Comparison of ENCODE assay signal across 7 mouse cellular contexts in genomic region chr3:82357340-82357739, GRCm38 (mm10). TPM values are rescaled to one million over a fixed set of nuclear protein-coding genes. Genes with fewer than 3 reads are reported as not detected.
A peak's percentile ranks its signal among the peaks of the same experiment; 100 is the strongest.
DNase-seq lines count a peak whose midpoint lies in the region; ATAC-seq and TF ChIP-seq lines count a peak whose summit lies in the region.

No protein-coding gene starts in this region.

- no peaks in the 10 kb centered on the region for H3K36me3 ChIP-seq in lung, postnatal 0 days (ENCODE audit: insufficient read depth, low read length)
- peaks cover 14% of the 10 kb centered on the region; the same call in 1 of the 2 replicates for H3K36me3 ChIP-seq in forebrain, embryonic 14.5 days (ENCODE audit: control insufficient read depth, insufficient read depth, low read length)
- H3K36me3 ChIP-seq in limb, embryonic 14.5 days (ENCODE audit: control insufficient read depth, insufficient read depth, low read length) = no peaks in the 10 kb centered on the region; the same call in 1 of the 2 replicates
- H3K36me3 ChIP-seq in stomach, embryonic 14.5 days (ENCODE audit: control insufficient read depth, insufficient read depth, low read length) = no peaks in the 10 kb centered on the region

- no peaks in the 10 kb centered on the region for H3K27me3 ChIP-seq in lung, postnatal 0 days (replicated peaks; ENCODE audit: insufficient read depth, low read length)
- H3K27me3 ChIP-seq in forebrain, embryonic 14.5 days (replicated peaks; ENCODE audit: control insufficient read depth, insufficient read depth, low read length) = no peaks in the 10 kb centered on the region
- no peaks in the 10 kb centered on the region for H3K27me3 ChIP-seq in limb, embryonic 14.5 days (ENCODE audit: control insufficient read depth, insufficient read depth, low read length)
- no peaks in the 10 kb centered on the region for H3K27me3 ChIP-seq in stomach, embryonic 14.5 days (ENCODE audit: control insufficient read depth, insufficient read depth, low read length)

- no peak overlapping the region for H3K9ac ChIP-seq in lung, postnatal 0 days (replicated peaks; ENCODE audit: low read depth)
- peak overlapping the region; percentile 43 for H3K9ac ChIP-seq in forebrain, embryonic 14.5 days (ENCODE audit: low read length)
- H3K9ac ChIP-seq in limb, embryonic 14.5 days (ENCODE audit: low read depth, low read length, severe bottlenecking) = peak overlapping the region; percentile 17
- no peak overlapping the region; the same call in 1 of the 2 replicates for H3K9ac ChIP-seq in stomach, embryonic 14.5 days (replicated peaks; ENCODE audit: low read depth, low read length)

- H3K4me3 ChIP-seq in lung, postnatal 0 days (ENCODE audit: low read depth, low read length) = peak overlapping the region; percentile 43
- peak overlapping the region; percentile 77 for H3K4me3 ChIP-seq in forebrain, embryonic 14.5 days (ENCODE audit: low read depth, low read length)
- H3K4me3 ChIP-seq in limb, embryonic 14.5 days (replicated peaks; ENCODE audit: low read length) = peak overlapping the region; percentile 68
- H3K4me3 ChIP-seq in stomach, embryonic 14.5 days (ENCODE audit: low read depth, low read length) = peak overlapping the region; percentile 69

- ATAC-seq in lung, postnatal 0 days = no peak
- peak; percentile 29 for ATAC-seq in forebrain, embryonic 14.5 days
- ATAC-seq in limb, embryonic 14.5 days (ENCODE audit: low FRiP score, low read depth) = peak; percentile 1; the same call in 1 of the 2 replicates
- peak; percentile 3; the same call in 1 of the 2 replicates for ATAC-seq in stomach, embryonic 14.5 days (ENCODE audit: insufficient number of reproducible peaks, insufficient read depth, low FRiP score, low read depth)

- no peaks in the 10 kb centered on the region for H3K9me3 ChIP-seq in lung, postnatal 0 days (ENCODE audit: low read length)
- no peaks in the 10 kb centered on the region for H3K9me3 ChIP-seq in forebrain, embryonic 14.5 days (replicated peaks; ENCODE audit: control insufficient read depth, low read length)
- no peaks in the 10 kb centered on the region for H3K9me3 ChIP-seq in limb, embryonic 14.5 days (ENCODE audit: control insufficient read depth, low read length)
- no peaks in the 10 kb centered on the region for H3K9me3 ChIP-seq in stomach, embryonic 14.5 days (ENCODE audit: control insufficient read depth, low read depth, low read length)

- peak overlapping the region; percentile 83 for H3K4me2 ChIP-seq in lung, postnatal 0 days (replicated peaks; ENCODE audit: low read depth, low read length)
- peak overlapping the region; percentile 53 for H3K4me2 ChIP-seq in forebrain, embryonic 14.5 days (ENCODE audit: low read length)
- peak overlapping the region; percentile 80 for H3K4me2 ChIP-seq in limb, embryonic 14.5 days (replicated peaks; ENCODE audit: low read depth, low read length, severe bottlenecking)
- H3K4me2 ChIP-seq in stomach, embryonic 14.5 days (replicated peaks; ENCODE audit: low read depth, low read length) = peak overlapping the region; percentile 89

- no peak for DNase-seq in lung, postnatal 0 days (ENCODE audit: low spot score)
- DNase-seq in lung, postnatal 25 days (ENCODE audit: low spot score) = no peak
- DNase-seq in forebrain, embryonic 14.5 days (ENCODE audit: low spot score) = no peak
- DNase-seq in limb, embryonic 14.5 days (ENCODE audit: low spot score) = no peak
- no peak for DNase-seq in cerebellum, adult 18-20 months
- DNase-seq in frontal cortex, postnatal 36 days (ENCODE audit: low spot score in 2 of 2) = no peak

- H3K4me1 ChIP-seq in lung, postnatal 0 days (ENCODE audit: insufficient read depth, low read depth, low read length) = no peaks in the 10 kb centered on the region
- H3K4me1 ChIP-seq in forebrain, embryonic 14.5 days (ENCODE audit: control insufficient read depth, insufficient read depth, low read length) = no peaks in the 10 kb centered on the region
- H3K4me1 ChIP-seq in limb, embryonic 14.5 days (ENCODE audit: control insufficient read depth, insufficient read depth, low read length) = no peaks in the 10 kb centered on the region
- H3K4me1 ChIP-seq in stomach, embryonic 14.5 days (ENCODE audit: control insufficient read depth, insufficient read depth, low read length) = no peaks in the 10 kb centered on the region

- 4% methylated on average over 4 of the region's 5 CpGs for WGBS in lung, postnatal 0 days
- whole genome bisulfite sequencing in forebrain, embryonic 14.5 days = 4% methylated on average over 5 of the region's 5 CpGs
- WGBS in limb, embryonic 14.5 days = 8% methylated on average over 5 of the region's 5 CpGs
- 5% methylated on average over 5 of the region's 5 CpGs for WGBS in stomach, embryonic 14.5 days

- TF ChIP-seq POLR2A in limb, embryonic 14.5 days (IDR thresholded peaks at IDR 0.05; ENCODE audit: borderline replicate concordance, extremely low read depth, insufficient read depth, insufficient read length) = no peak

- TF ChIP-seq EP300 in lung, postnatal 0 days (IDR thresholded peaks at IDR 0.05) = no peak

- no peak overlapping the region for H3K27ac ChIP-seq in lung, postnatal 0 days (ENCODE audit: low read length)
- peak overlapping the region; percentile 78; the same call in 1 of the 2 replicates for H3K27ac ChIP-seq in forebrain, embryonic 14.5 days (ENCODE audit: low read depth, low read length)
- H3K27ac ChIP-seq in limb, embryonic 14.5 days (replicated peaks; ENCODE audit: low read depth, low read length) = 0 out of 2 replicates have a peak overlapping the region, but pooled peaks have one; percentile 22
- H3K27ac ChIP-seq in stomach, embryonic 14.5 days (ENCODE audit: low read length) = no peak overlapping the region

- no peak for TF ChIP-seq CTCF in lung, postnatal 0 days (IDR thresholded peaks at IDR 0.05)

RNA-seq across cellular contexts. Expression of gene Map9, which starts 0.5 kb away (rescaled TPM):
- 5.2 and 6.0 TPM in 2 replicates for polyA plus RNA-seq in lung, postnatal 0 days (2015; fragmentation: Nextera tagmentation; extraction: Ambion mirVana)
- 66.1 and 89.6 TPM in 2 replicates for polyA plus RNA-seq in forebrain, embryonic 14.5 days (2014; fragmentation: Nextera tagmentation; extraction: Ambion mirVana)
- 3.2 and 3.6 TPM in 2 replicates for polyA plus RNA-seq in limb, embryonic 14.5 days (2012; rRNA removed)
- polyA plus RNA-seq in limb, embryonic 14.5 days (2014; fragmentation: Nextera tagmentation; extraction: Ambion mirVana) = 7.6 and 9.1 TPM in 2 replicates
- polyA plus RNA-seq in stomach, embryonic 14.5 days (2014; fragmentation: Nextera tagmentation; extraction: Ambion mirVana) = 9.8 and 11.3 TPM in 2 replicates

Comparison
In these comparisons a context has a peak if more than half of its experiments do, and no peak if none do; other contexts are left out.
1. H3K27ac ChIP-seq: peak in forebrain, embryonic 14.5 days (single experiment) and limb, embryonic 14.5 days (single experiment); none in lung, postnatal 0 days (single experiment) and stomach, embryonic 14.5 days (single experiment).
2. H3K9ac ChIP-seq: peak in forebrain, embryonic 14.5 days (single experiment) and limb, embryonic 14.5 days (single experiment); none in lung, postnatal 0 days (single experiment) and stomach, embryonic 14.5 days (single experiment).
3. Peak in every context shown above with its lines, with median percentiles within 50 percentile points of each other: H3K4me2 ChIP-seq and H3K4me3 ChIP-seq.